27 mouse cellular contexts compared by ENCODE assay signal in the genomic region with DNA sequence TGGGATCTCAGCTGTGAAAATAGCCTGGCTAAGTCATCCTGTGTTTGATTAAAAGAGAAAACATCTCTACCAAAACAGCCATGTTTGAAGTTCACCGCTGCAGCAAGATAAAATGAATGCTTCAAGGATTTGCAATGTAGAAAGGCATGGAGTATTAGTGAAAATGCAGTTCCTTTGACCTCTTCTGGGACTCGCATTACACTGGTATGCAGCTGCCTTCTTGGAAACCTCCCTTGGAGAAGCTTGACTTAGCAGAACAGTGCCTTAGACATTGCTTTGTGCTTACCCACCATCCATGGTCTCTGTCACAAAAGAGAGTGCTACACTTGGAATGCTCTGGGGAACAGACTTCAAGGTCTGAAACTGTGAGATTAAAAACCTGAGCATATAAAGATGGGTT.
DNase-seq lines count a peak whose midpoint lies in the region; ATAC-seq and TF ChIP-seq lines count a peak whose summit lies in the region.
"Had no signal": no experiment of that assay in that cellular context is flagged by ENCODE, and none has a peak within 500 bp of the region (broad histone marks: within the 10 kb centered on the region; RNA-seq: fewer than 3 reads in every experiment).

No protein-coding gene starts in this region.

- TF ChIP-seq CTCF in kidney, postnatal 0 days (IDR thresholded peaks at IDR 0.05; ENCODE audit: low read depth) = no peak

- H3K4me3 ChIP-seq in forebrain, embryonic 15.5 days = no peak overlapping the region
- H3K4me3 ChIP-seq in forebrain, embryonic 11.5 days (ENCODE audit: low read depth, low read length) = no peak overlapping the region
- H3K4me3 ChIP-seq in kidney, postnatal 0 days (replicated peaks; ENCODE audit: low read depth, low read length) = no peak overlapping the region
- H3K4me3 ChIP-seq in hindbrain, embryonic 16.5 days (ENCODE audit: low read length) = no peak overlapping the region
- H3K4me3 ChIP-seq: hindbrain, embryonic 12.5 days; left cerebral cortex, adult 2 months; limb, embryonic 13.5 days; megakaryocyte, embryonic 14.5 days; midbrain, embryonic 13.5 days; neural tube, embryonic 13.5 days had no signal

- H3K4me1 ChIP-seq in forebrain, embryonic 15.5 days = peaks cover 25% of the 10 kb centered on the region
- no peaks in the 10 kb centered on the region for H3K4me1 ChIP-seq in forebrain, embryonic 11.5 days (replicated peaks; ENCODE audit: control insufficient read depth, insufficient read depth, low read length)
- H3K4me1 ChIP-seq in kidney, postnatal 0 days (replicated peaks; ENCODE audit: insufficient read depth, low read length) = no peaks in the 10 kb centered on the region
- H3K4me1 ChIP-seq in hindbrain, embryonic 16.5 days (ENCODE audit: control insufficient read depth, insufficient read depth, low read depth, low read length) = peaks cover 3% of the 10 kb centered on the region
- H3K4me1 ChIP-seq: hindbrain, embryonic 12.5 days; megakaryocyte, embryonic 14.5 days had no signal

- DNase-seq in forebrain, embryonic 11.5 days (ENCODE audit: low spot score) = no peak
- DNase-seq in kidney, postnatal 0 days (ENCODE audit: low spot score) = peak; percentile 61
- DNase-seq in kidney, postnatal 4 days = no peak
- peak; percentile 19 for DNase-seq in embryo, embryonic 11 days
- DNase-seq in gastrocnemius, adult 18-20 months (ENCODE audit: low spot score) = no peak
- DNase-seq: adrenal gland, adult 8-10 months; B cell, adult 2 months; cerebellum, adult 8-10 months; cerebellum, postnatal 25 days; gastrocnemius, postnatal 14 days; heart, postnatal 36 days; lung, postnatal 36 days; right cerebral cortex, postnatal 4 days; thymus, adult 18-20 months; thymus, postnatal 25 days had no signal

- peak overlapping the region; percentile 71 for H3K27ac ChIP-seq in forebrain, embryonic 15.5 days (replicated peaks)
- H3K27ac ChIP-seq in forebrain, embryonic 11.5 days (ENCODE audit: low read depth, low read length) = no peak overlapping the region
- no peak overlapping the region for H3K27ac ChIP-seq in kidney, postnatal 0 days
- H3K27ac ChIP-seq in hindbrain, embryonic 16.5 days (ENCODE audit: low read depth, low read length) = no peak overlapping the region
- H3K27ac ChIP-seq: hindbrain, embryonic 12.5 days; limb, embryonic 13.5 days; midbrain, embryonic 13.5 days; neural tube, embryonic 13.5 days; stomach, postnatal 0 days had no signal

- H3K9ac ChIP-seq in forebrain, embryonic 15.5 days (replicated peaks) = no peak overlapping the region
- H3K9ac ChIP-seq in forebrain, embryonic 11.5 days (ENCODE audit: low read length) = no peak overlapping the region
- no peak overlapping the region for H3K9ac ChIP-seq in kidney, postnatal 0 days (ENCODE audit: low read depth, low read length)
- H3K9ac ChIP-seq in hindbrain, embryonic 16.5 days (ENCODE audit: low read depth, low read length) = no peak overlapping the region
- H3K9ac ChIP-seq: hindbrain, embryonic 12.5 days; limb, embryonic 13.5 days; midbrain, embryonic 13.5 days; neural tube, embryonic 13.5 days had no signal

- whole genome bisulfite sequencing in forebrain, embryonic 15.5 days = 83% methylated on average over 2 of the region's 2 CpGs
- 61% methylated on average over 2 of the region's 2 CpGs for WGBS in forebrain, embryonic 11.5 days
- WGBS in kidney, postnatal 0 days = 36% methylated on average over 2 of the region's 2 CpGs
- 84% methylated on average over 2 of the region's 2 CpGs for WGBS in hindbrain, embryonic 16.5 days

- no peaks in the 10 kb centered on the region for H3K9me3 ChIP-seq in forebrain, embryonic 15.5 days
- no peaks in the 10 kb centered on the region for H3K9me3 ChIP-seq in forebrain, embryonic 11.5 days (ENCODE audit: control insufficient read depth, low read length)
- no peaks in the 10 kb centered on the region for H3K9me3 ChIP-seq in kidney, postnatal 0 days (replicated peaks; ENCODE audit: low read length)
- no peaks in the 10 kb centered on the region for H3K9me3 ChIP-seq in hindbrain, embryonic 16.5 days (ENCODE audit: control insufficient read depth, low read length)
- H3K9me3 ChIP-seq: hindbrain, embryonic 12.5 days; limb, embryonic 13.5 days; midbrain, embryonic 13.5 days; neural tube, embryonic 13.5 days had no signal

- H3K4me2 ChIP-seq in forebrain, embryonic 15.5 days (replicated peaks) = no peak overlapping the region
- no peak overlapping the region for H3K4me2 ChIP-seq in forebrain, embryonic 11.5 days (ENCODE audit: low read depth, low read length, severe bottlenecking)
- H3K4me2 ChIP-seq in kidney, postnatal 0 days (ENCODE audit: low read length) = no peak overlapping the region
- no peak overlapping the region for H3K4me2 ChIP-seq in hindbrain, embryonic 16.5 days (ENCODE audit: low read length)
- H3K4me2 ChIP-seq: heart, embryonic 11.5 days; hindbrain, embryonic 12.5 days; limb, embryonic 13.5 days; liver, embryonic 11.5 days; midbrain, embryonic 13.5 days; neural tube, embryonic 13.5 days had no signal

- no peaks in the 10 kb centered on the region for H3K36me3 ChIP-seq in forebrain, embryonic 15.5 days
- no peaks in the 10 kb centered on the region for H3K36me3 ChIP-seq in forebrain, embryonic 11.5 days (ENCODE audit: control insufficient read depth, insufficient read depth, low read length)
- no peaks in the 10 kb centered on the region for H3K36me3 ChIP-seq in kidney, postnatal 0 days (ENCODE audit: insufficient read depth, low read length)
- H3K36me3 ChIP-seq in hindbrain, embryonic 16.5 days (ENCODE audit: control insufficient read depth, insufficient read depth, low read length) = no peaks in the 10 kb centered on the region
- H3K36me3 ChIP-seq: hindbrain, embryonic 12.5 days; limb, embryonic 13.5 days; midbrain, embryonic 13.5 days; neural tube, embryonic 13.5 days had no signal

- ATAC-seq in forebrain, embryonic 15.5 days (replicated peaks) = no peak
- ATAC-seq in forebrain, embryonic 11.5 days (replicated peaks; ENCODE audit: low FRiP score) = no peak
- ATAC-seq in kidney, postnatal 0 days (replicated peaks; ENCODE audit: low FRiP score, low read depth) = no peak
- no peak for ATAC-seq in hindbrain, embryonic 16.5 days
- ATAC-seq: intestine, postnatal 0 days; midbrain, embryonic 13.5 days had no signal

- no peaks in the 10 kb centered on the region for H3K27me3 ChIP-seq in forebrain, embryonic 15.5 days
- no peaks in the 10 kb centered on the region for H3K27me3 ChIP-seq in forebrain, embryonic 11.5 days (ENCODE audit: control insufficient read depth, insufficient read depth, low read length)
- no peaks in the 10 kb centered on the region for H3K27me3 ChIP-seq in kidney, postnatal 0 days (ENCODE audit: insufficient read depth, low read length)
- H3K27me3 ChIP-seq in hindbrain, embryonic 16.5 days (replicated peaks; ENCODE audit: control insufficient read depth, insufficient read depth, low read length) = no peaks in the 10 kb centered on the region
- H3K27me3 ChIP-seq: hindbrain, embryonic 12.5 days; limb, embryonic 13.5 days; megakaryocyte, embryonic 14.5 days; midbrain, embryonic 13.5 days; neural tube, embryonic 13.5 days had no signal

Comparison
In these comparisons a context has a peak if more than half of its experiments do, and no peak if none do; other contexts are left out.
1. DNase-seq: peak in kidney, postnatal 0 days (single experiment) and embryo, embryonic 11 days (single experiment); none in forebrain, embryonic 11.5 days (single experiment), kidney, postnatal 4 days (0 of 2) and gastrocnemius, adult 18-20 months (single experiment).